Mouse (Mus musculus): ENCODE data around the gene Mosmo. TPM values are rescaled to one million over a fixed set of nuclear protein-coding genes. Genes with fewer than 3 reads are reported as not detected.
"Not testable (repeated sequence)": the region's sequence is repeated elsewhere in the genome, so short reads cannot be mapped to it uniquely, and the experiment has no call there.

Gene Mosmo
- total RNA-seq, 2 experiments from 2014 or later: 29.0 to 33.7 TPM

- intact Hi-C loops (cut with DNase I): no loop called here
- no peak for DNase-seq
Measured at GRCm38 (mm10) chr7:120695641-120696040, 18.2 kb downstream of the Mosmo start.

- intact Hi-C loops (cut with DNase I): no loop called here
- DNase-seq: no peak
Measured at GRCm38 (mm10) chr7:120696331-120696730, 18.9 kb downstream of the Mosmo start.

- intact Hi-C loops (cut with DNase I): no loop called here
Measured at GRCm38 (mm10) chr7:120699586-120699985, 22.2 kb downstream of the Mosmo start.

GRCm38 (mm10) chr7:120703888-120704287 lies 26.5 kb downstream of the Mosmo start:
- intact Hi-C loops (cut with DNase I): no loop called here

More at GRCm38 (mm10) chr7:120699586-120699985, 22.2 kb downstream of the Mosmo start:
- DNase-seq: no peak

GRCm38 (mm10) chr7:120712071-120712470 lies 34.7 kb downstream of the Mosmo start:
- intact Hi-C loops (cut with DNase I): no loop called here
- DNase-seq: no peak

More at GRCm38 (mm10) chr7:120703888-120704287, 26.5 kb downstream of the Mosmo start:
- DNase-seq: no peak

GRCm38 (mm10) chr7:120713225-120713624 lies 35.8 kb downstream of the Mosmo start:
- no peak for DNase-seq
- intact Hi-C loops (cut with DNase I): no loop called here

GRCm38 (mm10) chr7:120713951-120714350 lies 36.5 kb downstream of the Mosmo start:
- peak; percentile 62 to 76 for DNase-seq
- intact Hi-C loops (cut with DNase I): not testable (repeated sequence)

- intact Hi-C loops (cut with DNase I): no loop called here
- no peak for DNase-seq
Measured at GRCm38 (mm10) chr7:120717261-120717660, 39.8 kb downstream of the Mosmo start.

- DNase-seq: no peak
- intact Hi-C loops (cut with DNase I): no loop called here
Measured at GRCm38 (mm10) chr7:120721051-120721450, 43.6 kb downstream of the Mosmo start.

GRCm38 (mm10) chr7:120721456-120721855 lies 44.0 kb downstream of the Mosmo start:
- DNase-seq: no peak

GRCm38 (mm10) chr7:120722063-120722462 lies 44.6 kb downstream of the Mosmo start:
- no peak for DNase-seq
- intact Hi-C loops (cut with DNase I): no loop called here

More at GRCm38 (mm10) chr7:120721456-120721855, 44.0 kb downstream of the Mosmo start:
- intact Hi-C loops (cut with DNase I): no loop called here

GRCm38 (mm10) chr7:120722839-120723278 lies 45.4 kb downstream of the Mosmo start:
- no peak for DNase-seq
- intact Hi-C loops (cut with DNase I): no loop called here

GRCm38 (mm10) chr7:120727581-120727980 lies 50.2 kb downstream of the Mosmo start:
- peak; percentile 41 to 50 for DNase-seq
- intact Hi-C loops (cut with DNase I): loop anchor here (1.0 kb wide), 1 partner anchor 57 kb away; the partner anchor contains the start of gene Pdzd9

GRCm38 (mm10) chr7:120729635-120730034 lies 52.2 kb downstream of the Mosmo start:
- intact Hi-C loops (cut with DNase I): loop anchor here (2.0 to 10.0 kb wide), 2 partner anchors 53 to 185 kb away; partner anchors contain the start of genes Mosmo and Polr3e
- DNase-seq: peak; percentile 28 to 36

- intact Hi-C loops (cut with DNase I): loop anchor here (10.0 kb wide), 1 partner anchor 182 kb away; the partner anchor contains the start of gene Polr3e
- DNase-seq: no peak
Measured at GRCm38 (mm10) chr7:120732906-120733305, 55.5 kb downstream of the Mosmo start.

GRCm38 (mm10) chr7:120739018-120739417 lies 61.6 kb downstream of the Mosmo start, which contains the start of gene Vwa3a:
Gene Vwa3a, plus strand, starts transcription at chr7:120739318.
- no peak for DNase-seq
- intact Hi-C loops (cut with DNase I): loop anchor here (10.0 kb wide), 1 partner anchor 176 kb away; the partner anchor contains the start of gene Polr3e

GRCm38 (mm10) chr7:120739558-120740101 lies 62.2 kb downstream of the Mosmo start:
- DNase-seq: peak; percentile 60 to 63
- intact Hi-C loops (cut with DNase I): loop anchor here (10.0 kb wide), 1 partner anchor 175 kb away; the partner anchor contains the start of gene Polr3e

- intact Hi-C loops (cut with DNase I): no loop called here
- DNase-seq: no peak
Measured at GRCm38 (mm10) chr7:120743366-120744351, 66.2 kb downstream of the Mosmo start.

GRCm38 (mm10) chr7:120744606-120745005 lies 67.2 kb downstream of the Mosmo start:
- intact Hi-C loops (cut with DNase I): no loop called here
- no peak for DNase-seq

GRCm38 (mm10) chr7:120746029-120746428 lies 68.6 kb downstream of the Mosmo start:
- DNase-seq: peak; percentile 59 to 71
- intact Hi-C loops (cut with DNase I): no loop called here

- intact Hi-C loops (cut with DNase I): no loop called here
- DNase-seq: no peak
Measured at GRCm38 (mm10) chr7:120746821-120747220, 69.4 kb downstream of the Mosmo start.
